Mouse (Mus musculus): Measurements from ENCODE around the gene Lrrc8b. TPM values are rescaled to one million over a fixed set of nuclear protein-coding genes. Genes with fewer than 3 reads are reported as not detected.

The Lrrc8b gene
- total RNA-seq, 2 experiments from 2014 or later, result 65.5 to 70.3 TPM

DNA sequence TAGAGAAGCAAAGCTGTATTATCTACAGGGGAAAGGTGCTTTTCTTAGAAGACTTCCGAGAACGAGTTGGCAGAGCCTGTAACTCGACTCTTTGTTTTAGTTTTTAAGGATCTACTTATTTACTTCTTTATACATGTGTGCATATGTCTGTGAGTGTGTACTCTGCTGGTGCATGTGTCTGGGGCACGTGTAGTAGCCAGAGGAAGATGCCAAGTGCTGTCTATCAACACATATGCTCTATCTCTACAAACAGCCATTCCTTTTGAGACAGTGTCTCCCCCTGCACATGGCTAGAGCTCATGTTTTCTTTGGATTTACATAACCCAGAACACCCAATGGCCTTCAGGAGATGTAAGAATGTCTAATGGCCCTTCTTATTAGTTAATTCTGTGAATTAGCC lies 96.7 kb downstream of the Lrrc8b start:
- no peak for DNase-seq (ENCODE audit: extremely low spot score in 1 of 2, low spot score in 1 of 2)

GRCm38 (mm10) chr5:105515532-105515931 lies 100.0 kb downstream of the Lrrc8b start:
- no peak for DNase-seq (ENCODE audit: extremely low spot score in 1 of 2, low spot score in 1 of 2)

DNA sequence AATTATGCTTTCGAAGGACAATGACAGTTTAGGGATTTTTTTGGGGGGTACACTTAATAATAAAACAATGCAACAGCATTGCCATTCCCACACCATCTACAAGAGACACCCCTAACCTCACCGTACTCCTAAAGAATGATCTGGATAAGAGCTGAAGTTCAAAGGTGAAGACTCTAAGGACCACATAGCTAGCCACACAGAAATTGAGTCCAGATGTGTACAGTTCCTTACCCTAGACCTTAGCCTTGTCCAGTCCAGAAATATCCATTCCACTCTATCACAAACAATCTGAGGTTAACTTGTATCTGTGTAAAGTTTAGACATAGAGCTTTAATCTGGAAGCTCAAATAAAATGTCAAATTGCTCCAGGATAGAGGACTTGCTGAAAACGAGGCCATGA lies 100.7 kb downstream of the Lrrc8b start:
- no peak for DNase-seq (ENCODE audit: extremely low spot score in 1 of 2, low spot score in 1 of 2)

- DNase-seq (ENCODE audit: extremely low spot score in 1 of 2, low spot score in 1 of 2), result no peak
Observed at GRCm38 (mm10) chr5:105517992-105518625, 102.5 kb downstream of the Lrrc8b start.

- DNase-seq (ENCODE audit: extremely low spot score in 1 of 2, low spot score in 1 of 2), result no peak
Observed at GRCm38 (mm10) chr5:105518626-105519095, 103.1 kb downstream of the Lrrc8b start.

DNA sequence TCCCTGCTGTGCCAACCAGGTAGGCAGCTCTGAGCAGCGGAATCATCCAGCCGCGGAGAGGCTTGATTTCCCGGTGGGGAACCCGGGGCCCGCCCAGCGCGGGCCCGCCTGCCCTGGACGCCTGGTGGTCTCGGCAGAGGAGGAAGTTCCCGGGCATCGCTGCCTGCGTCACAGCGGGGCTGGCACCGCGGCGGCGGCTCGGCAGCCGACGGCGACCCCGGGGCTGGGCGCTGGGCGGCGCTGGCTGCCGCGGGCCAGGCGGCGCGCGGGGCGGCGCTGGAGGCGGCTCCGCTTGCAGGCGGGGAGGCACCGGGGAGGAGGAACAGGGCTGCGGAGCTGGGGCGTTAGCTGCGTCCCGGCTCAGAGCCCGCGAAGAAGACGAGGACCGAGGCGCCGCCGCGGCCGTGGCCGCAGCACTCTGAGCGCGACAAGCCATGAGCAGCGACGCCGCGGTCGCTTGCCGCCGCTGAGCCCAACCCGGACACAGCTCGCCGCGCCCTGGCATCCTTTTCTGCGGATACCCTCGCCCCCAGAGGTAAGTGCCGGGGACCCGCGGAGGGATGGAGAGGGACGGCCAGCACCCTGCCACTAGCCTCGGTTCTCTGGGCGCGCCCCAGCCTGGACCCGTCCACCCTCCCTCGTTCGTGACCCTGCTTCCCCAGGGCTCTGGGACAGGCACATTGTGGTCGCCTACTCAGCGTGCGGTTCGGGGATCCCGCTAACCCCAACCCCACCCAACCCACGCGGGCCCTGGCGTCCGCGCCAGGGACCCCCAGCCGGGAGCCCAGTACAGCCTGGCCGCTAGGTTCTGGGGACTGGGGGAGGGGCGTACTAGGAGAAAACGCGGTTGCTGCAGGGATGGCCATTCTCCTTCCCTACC lies 103.8 kb downstream of the Lrrc8b start, which contains the start of gene Lrrc8c:
Lrrc8c (plus strand) TSS at position 293 of the 880 bp plus-strand sequence.
- peak; percentile 68 to 89 for DNase-seq (ENCODE audit: extremely low spot score in 1 of 2, low spot score in 1 of 2)

- DNase-seq (ENCODE audit: extremely low spot score in 1 of 2, low spot score in 1 of 2), result peak in 1 of 2 experiments; percentile 30
Observed at GRCm38 (mm10) chr5:105519976-105520300, 104.4 kb downstream of the Lrrc8b start.

DNA sequence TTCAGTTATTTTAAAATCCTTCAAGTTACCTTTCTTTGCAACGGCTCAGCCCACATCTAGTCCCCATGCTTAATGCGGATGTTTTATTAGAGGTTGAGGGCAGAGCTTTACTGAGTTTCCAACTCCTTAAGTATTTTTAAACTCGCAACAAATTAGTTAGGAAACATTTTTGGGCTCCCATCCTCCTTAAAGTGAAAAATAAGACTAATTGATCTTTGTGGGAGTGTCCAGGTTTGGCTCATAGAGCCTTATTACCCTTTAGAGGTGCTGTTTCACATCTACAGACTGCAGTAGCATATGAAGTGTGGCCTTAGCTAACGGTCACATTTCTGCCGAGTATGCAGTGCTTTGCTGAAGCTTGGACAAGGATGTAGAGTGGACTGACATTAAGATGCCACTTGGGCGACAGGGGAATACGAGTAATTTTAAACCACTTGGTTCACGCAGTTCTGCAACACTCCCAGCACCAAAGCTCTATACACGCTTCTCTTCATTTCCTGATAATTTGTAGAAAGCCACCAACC lies 104.9 kb downstream of the Lrrc8b start:
- DNase-seq (ENCODE audit: extremely low spot score in 1 of 2, low spot score in 1 of 2), result no peak

DNA sequence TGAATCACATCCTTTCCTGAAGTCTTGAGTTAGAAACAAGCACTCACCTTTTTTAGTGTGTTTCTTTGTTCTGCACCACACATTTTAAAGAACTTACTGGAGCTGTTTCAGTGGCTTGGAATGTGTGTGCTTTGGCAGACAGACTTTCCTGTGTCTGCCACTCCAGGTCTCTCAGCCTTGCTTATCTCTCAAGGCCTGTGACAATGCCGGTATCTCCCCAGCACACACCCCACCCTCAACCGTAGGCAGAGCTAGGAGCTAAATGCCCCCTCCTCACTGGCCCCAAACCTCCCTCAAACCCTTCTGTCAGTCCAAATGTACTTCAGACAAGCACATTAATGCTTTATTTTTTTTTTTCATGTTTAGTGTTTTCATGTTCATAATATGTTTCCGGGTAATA lies 107.9 kb downstream of the Lrrc8b start:
- no peak for DNase-seq (ENCODE audit: extremely low spot score in 1 of 2, low spot score in 1 of 2)

- DNase-seq (ENCODE audit: extremely low spot score in 1 of 2, low spot score in 1 of 2), result no peak
Observed at GRCm38 (mm10) chr5:105525004-105525403, 109.4 kb downstream of the Lrrc8b start.

DNA sequence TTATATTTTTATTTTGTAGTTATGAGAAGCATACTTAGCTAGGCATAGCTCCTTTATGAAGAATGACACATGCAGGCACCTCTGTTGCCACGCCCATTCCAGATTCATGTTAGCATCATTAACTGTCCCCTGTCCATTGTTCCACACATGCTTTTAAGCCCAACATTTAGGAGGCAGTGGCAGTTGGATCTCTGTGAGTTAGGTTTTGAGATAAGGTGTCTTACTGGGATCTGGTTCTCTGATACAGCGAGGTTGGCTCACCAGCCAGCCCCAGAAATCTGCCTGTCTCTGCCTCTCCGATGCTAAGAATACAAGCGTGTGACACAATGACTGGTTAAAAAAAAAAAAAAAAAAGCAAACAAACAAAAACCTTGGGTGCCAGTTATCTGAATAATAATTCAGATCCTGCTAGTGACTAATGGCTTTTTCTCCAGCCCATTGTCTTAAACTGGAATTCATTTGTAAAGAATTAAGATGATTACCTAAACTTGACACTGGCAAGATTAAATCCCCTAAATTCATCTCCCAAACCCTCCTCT lies 110.6 kb downstream of the Lrrc8b start:
- DNase-seq (ENCODE audit: extremely low spot score in 1 of 2, low spot score in 1 of 2), result no peak

DNA sequence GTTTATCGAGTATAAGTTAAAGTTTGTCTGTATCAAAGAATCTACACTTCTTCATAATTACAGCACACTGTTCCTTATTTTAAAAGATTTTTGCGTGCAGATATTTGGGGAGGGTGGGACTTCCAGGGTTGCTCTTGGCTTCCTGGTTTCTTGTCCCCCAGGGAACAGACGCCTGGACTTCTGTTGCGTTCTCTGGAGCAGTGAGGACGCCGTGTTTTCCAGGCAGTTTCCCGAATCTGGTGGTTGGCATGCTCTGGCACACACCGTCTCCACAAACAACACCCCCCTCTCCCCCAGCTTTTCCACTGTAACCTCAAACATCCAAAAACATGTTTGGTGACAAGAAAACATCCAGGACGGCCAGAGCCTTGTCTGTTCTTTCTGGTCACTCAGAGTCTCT lies 111.2 kb downstream of the Lrrc8b start:
- DNase-seq (ENCODE audit: extremely low spot score in 1 of 2, low spot score in 1 of 2), result no peak

DNA sequence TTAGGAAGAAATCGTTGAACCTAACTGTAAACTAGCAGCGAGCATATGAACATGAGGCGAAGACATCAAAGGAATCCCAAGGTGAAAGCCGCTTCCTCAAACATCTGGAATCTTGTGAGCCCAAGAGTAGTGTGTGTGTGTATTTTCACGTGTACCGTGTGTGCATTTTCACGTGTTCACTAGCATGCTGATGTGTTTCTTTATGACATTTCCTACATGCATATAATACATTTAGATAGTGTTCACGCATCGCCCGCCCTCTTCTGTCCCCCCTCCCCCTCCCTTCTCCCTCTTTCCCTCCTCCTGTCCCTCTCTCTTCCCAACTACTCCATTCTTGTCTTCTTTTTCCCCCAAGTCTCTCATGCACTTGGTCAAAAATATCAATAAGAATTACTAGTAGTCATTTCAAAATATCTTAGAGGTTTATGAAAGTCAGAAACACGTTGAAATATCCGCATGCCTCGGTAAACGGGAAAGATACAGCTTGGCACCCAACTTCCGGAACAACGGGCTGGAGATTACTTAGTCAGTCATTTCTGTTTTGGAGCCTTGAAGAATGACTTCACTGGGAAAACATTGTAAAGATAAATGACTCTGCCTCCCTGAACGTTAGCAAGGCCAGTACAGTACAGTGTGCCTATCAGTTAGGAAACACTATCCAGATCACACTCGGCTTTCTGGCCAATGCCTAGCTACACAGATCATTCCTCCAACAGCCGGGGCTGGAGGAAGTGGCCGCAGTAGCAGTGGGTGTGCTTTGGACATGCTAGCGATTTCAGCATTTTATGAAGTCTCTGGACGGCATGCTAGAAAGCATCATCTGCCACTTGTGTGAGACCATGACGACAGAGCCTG lies 112.1 kb downstream of the Lrrc8b start:
- DNase-seq (ENCODE audit: extremely low spot score in 1 of 2, low spot score in 1 of 2), result no peak

- DNase-seq (ENCODE audit: extremely low spot score in 1 of 2, low spot score in 1 of 2), result no peak
Observed at GRCm38 (mm10) chr5:105530576-105530975, 115.0 kb downstream of the Lrrc8b start.

DNA sequence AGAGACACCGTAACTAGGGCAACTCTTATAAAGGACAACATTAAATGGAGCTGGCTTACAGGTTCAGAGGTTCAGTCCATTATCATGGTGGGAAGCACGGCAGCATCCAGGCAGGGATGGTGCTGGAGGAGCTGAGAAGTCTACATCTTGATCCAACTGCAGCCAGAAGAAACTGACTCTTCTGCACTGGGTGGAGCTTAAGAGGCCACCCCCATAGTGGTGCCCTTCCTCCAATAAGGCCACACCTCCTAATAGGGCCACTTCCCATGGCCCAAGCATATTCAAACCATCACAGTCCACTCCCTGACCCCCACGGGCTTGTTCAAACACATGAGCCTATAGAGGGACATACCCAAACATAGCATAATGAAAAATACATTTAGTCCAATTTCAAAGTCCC lies 119.6 kb downstream of the Lrrc8b start:
- no peak for DNase-seq (ENCODE audit: extremely low spot score in 1 of 2, low spot score in 1 of 2)

GRCm38 (mm10) chr5:105536172-105536571 lies 120.6 kb downstream of the Lrrc8b start:
- DNase-seq (ENCODE audit: extremely low spot score in 1 of 2, low spot score in 1 of 2), result no peak

GRCm38 (mm10) chr5:105537101-105537723 lies 121.6 kb downstream of the Lrrc8b start:
- DNase-seq (ENCODE audit: extremely low spot score in 1 of 2, low spot score in 1 of 2), result no peak
